Mouse (Mus musculus) forelimb bud, embryonic 11.5 days (tissue): ENCODE measurements around the gene Sike1.

Source experiments
- DNase-seq: peaks from one replicate; pipeline ENCODE4 v3.0.0-alpha.2; 2012; ENCODE audit warnings: low read depth, low spot score

Sike1 gene

DNA sequence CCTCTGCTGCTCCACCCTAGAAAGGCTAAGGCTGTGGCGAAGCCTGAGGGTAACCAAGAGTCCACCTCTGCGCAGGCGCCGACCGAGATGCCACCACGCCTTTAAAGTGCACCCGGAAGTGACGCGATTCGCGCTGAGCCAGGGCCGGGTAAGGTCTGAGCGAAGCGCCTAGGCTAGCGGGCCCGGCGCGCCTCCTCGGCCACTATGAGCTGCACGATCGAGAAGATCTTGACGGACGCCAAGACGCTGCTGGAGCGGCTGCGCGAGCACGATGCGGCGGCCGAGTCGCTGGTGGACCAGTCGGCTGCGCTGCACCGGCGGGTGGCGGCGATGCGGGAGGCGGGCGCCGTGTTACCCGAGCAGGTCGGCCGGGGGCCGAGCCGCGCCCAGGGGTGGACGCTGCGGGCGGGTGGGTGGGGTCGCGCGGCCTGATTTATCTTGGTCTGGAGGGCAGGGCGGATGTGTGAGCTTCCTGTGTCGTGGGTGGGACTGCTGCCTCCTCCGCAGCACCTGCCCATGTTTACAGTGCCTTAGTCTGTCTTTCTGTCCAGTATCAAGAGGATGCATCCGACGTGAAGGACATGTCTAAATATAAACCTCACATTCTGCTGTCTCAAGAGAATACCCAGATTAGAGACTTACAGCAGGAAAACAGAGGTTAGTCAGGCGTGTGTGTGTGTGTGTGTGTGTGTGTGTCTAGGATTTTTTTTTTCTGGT, at the start of gene Sike1:
Sike1 (plus strand) TSS at position 104 of the 717 bp plus-strand sequence.
- DNase-seq = peak; percentile 90

DNA sequence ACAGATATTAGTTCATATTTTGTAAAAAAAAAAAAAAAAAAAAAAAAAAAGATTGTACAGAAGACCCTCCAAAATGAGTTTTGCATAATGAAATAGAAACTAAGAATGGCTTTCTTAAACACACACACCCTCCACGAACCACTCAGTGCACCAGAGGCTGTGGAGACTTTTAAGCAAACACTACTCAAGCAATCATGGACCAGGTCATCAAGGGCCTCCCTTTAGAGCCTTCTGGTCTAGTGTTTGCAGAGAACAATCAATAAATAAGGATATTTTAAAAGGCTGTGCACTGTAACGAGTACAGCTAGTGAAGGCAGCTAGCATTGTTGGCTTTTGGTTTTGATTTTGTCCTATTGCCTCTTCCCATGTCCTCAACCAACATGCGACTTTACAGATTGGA, 49.2 kb upstream of the Sike1 start:
- DNase-seq = no peak

DNA sequence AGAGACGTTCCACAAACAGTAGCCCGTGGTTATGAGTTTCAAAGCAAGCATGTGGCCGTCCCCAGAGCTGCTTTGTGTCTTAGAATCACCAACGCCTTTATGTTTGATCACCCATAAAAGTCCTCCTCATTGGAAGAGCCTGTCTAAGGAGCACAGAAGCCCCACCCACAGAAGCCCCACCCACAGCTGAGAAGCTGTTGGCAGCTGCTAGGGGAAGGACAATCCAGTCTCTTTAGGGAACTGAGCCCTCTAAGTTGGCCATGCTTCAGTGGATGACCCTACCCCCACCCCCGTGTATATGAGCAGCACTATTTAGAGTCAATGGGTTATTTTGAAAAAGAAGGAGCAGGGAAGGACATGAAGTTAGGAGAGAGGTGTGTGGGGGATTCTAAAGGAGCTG, 48.6 kb upstream of the Sike1 start:
- DNase-seq = no peak

DNA sequence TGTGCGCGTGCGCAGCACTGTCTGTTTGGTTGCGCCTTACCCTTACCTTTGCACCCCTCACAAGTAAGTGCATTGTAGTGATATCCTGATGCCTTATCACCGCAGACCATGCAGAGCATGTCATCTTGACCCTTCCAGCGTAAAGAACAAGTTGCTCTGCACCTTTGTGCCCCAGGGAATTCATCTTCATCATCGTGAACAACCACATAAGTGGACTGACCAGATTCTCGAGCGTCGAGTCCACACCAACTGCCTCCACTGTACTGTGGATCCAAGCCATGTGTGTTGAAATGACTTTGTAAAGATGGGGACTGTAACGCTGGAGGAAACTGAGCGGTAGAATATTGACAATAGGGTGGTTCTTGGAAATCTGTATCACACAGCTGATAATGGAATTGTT, 41.0 kb upstream of the Sike1 start:
- DNase-seq = no peak

DNA sequence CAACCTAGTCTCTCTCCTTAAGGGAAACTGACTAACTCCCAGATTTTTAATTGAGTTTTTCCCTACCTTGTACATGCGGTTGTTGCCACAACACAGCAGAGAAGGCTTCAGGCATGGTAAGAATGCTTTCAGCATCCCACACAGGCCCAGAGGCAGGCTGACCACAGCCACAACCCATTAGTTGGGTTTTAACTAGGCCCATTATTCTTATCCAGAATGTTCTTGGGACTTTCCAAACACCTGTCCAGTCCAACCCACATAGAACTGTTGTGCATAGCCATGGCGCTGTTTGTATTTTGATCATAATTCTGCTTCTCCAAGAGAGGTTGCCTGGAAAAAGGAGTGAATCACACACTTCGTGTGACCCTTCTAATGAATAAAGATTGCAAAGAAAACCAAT, 40.4 kb upstream of the Sike1 start:
- DNase-seq = no peak

DNA sequence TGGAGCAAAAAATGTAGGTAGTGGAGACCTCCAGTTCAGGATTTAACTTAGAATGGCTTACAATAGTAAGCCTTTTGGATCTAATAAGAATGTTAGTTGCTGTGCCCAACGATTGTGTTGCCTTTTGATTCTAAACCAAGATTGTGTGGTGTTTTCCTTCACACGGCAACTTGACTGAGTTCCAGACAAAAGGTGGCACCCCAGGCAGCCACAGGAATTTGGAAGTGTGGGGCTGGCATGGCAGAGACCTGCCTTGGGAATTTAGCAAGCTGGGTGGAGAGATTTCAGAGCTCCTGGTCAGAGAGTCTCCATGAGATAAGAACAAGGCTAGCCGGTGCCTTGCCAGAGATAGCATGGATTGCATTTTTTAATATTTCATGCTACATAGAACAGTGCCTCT, 39.9 kb upstream of the Sike1 start:
- no peak for DNase-seq

DNA sequence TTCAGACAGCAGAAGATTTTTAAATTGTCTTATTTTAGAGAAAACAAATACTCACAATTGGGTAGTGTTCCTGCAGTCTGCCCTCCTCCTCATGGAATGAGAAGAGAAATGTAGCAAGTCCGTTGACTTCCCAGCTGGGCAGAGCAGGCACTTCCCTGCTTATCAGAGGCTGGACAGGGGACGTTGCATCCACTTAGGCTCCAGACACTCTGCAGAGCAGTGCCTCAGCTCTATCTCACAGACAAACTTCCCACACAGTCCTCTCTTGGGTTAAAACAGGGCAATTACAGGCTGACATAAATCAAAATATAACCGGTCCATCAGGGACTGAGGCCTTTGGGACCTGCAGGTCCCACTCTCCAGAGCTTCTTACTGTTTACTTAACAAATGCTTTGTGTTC, 31.5 kb upstream of the Sike1 start, which contains the start of gene Nr1h5:
Nr1h5 (minus strand) TSS at position 101 of the 400 bp plus-strand sequence.
- DNase-seq = no peak

DNA sequence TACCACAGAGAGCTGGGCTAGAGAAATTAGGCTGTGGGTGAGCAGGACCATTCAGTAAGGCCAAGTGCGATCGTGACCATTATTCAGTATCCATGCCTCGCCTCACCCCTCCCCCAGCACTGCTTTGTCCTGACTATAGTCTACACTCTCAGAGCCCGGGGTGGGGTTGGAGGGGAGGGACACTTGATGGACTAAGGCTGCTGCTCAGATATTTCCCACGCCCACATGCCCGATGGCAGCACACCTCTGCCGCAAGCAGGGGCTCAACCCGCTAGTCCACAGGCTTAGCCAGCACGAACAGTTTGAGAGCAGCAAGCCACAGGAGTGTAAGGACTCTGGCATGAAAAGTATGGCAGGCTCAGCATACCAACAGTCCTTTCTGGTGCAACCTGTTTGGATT, 25.4 kb upstream of the Sike1 start:
- no peak for DNase-seq

DNA sequence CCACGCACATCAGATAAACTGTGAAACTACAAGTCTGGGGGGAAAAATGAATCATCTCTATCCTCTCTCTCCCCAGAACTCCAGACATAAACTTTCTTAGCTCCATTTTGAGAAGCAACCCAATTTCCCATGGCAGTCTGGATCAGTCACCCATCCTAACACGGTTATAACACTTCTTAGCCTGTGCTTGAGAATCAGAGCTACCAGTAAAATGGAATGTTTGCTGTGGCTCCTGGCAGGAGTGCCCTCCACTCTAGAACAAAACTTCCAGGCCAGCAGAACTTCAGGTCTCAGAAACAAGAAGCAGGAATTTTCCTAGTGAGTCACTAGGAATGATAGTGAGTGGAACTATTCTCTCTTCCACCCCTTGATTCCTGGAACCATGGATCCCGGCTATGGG, 25.0 kb upstream of the Sike1 start:
- no peak for DNase-seq

DNA sequence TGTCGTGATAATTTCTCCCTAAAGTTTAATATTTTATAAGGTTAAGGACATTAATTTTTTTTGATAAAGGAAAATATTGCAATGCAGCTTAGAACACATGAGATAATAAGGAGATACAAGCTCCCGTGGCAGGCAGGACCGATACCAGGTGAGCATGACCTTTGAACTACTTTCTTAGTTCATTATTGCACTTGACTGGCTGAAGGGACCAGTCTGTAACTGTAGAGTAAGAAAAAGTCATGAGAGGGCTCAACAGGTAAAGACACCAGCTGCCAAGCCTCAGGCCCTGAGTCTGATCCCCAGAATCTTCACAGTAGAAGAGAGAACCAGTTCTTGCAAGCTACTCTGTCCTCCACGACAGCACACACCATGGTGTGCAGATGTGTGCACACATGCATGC, 18.6 kb upstream of the Sike1 start:
- no peak for DNase-seq

DNA sequence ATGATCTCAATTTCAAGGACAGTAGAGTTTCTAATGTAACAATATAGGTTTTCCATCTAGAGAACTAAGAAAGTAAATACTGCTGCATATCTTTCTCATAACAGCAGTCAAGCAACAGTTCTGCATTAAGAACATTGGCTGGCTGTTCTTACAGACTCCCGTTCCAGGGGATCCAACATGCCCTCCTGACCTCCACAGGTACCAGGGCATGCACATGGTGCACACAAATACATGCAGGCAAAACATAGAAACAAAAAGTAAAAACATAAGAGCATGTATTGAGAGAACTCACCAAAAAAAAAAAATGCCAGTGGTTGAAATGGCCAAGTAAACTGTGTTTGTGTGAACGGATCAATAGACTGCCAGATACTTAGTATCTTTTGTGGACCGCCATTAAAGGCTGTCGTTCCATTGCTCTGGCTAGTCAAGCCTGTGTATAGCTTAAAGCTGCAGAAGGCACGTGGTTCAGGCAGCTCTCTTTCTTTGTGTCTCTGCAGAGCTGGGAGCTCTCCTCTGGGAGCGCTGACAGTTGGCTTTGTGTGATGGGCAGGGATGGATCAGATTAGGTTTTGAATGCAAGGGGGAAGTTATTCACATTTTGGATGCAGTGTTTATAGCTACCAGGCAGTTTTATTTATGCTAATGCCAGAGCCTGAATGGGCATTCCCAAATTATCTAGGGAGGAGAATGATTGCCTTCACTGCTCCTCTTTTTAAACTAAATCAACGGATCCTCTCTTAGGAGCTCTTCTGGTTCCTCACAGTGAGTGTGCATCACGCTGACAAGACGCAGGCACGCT, 15.8 kb upstream of the Sike1 start:
- DNase-seq = no peak

DNA sequence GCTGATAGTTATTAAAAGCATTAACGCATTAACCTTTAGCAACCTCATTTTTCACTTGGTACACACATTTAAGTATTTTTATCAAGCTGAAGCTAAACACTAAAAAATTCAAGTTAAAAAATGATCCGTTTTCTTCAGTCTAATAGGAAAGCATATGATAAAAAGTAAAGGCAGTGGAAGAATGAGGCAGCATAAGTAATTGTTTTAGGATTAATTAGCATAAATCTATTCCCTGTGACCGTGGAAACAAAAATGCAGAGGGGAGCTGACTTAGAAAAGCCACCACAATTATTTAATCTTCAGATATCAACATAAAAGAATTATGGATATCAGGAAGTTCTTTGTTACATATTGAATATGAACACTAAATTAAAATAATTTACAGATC, 15.2 kb upstream of the Sike1 start:
- no peak for DNase-seq

DNA sequence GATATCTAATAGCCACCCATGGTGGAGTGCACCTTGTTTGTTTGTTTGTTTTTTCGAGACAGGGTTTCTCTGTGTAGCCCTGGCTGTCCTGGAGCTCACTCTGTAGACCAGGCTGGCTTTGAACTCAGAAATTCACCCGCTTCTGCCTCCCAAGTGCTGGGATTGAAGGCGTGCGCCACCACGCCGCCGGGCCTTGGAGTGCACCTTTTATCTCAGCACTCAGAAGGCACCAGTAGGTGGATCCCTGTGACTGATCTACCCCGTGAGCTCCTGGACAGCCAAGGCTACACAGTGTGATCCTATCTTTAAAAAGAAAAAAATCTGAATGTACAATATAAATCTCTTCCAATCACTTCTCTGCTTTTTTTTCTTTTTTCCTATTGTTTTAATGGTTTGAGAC, 4.5 kb upstream of the Sike1 start:
- no peak for DNase-seq

DNA sequence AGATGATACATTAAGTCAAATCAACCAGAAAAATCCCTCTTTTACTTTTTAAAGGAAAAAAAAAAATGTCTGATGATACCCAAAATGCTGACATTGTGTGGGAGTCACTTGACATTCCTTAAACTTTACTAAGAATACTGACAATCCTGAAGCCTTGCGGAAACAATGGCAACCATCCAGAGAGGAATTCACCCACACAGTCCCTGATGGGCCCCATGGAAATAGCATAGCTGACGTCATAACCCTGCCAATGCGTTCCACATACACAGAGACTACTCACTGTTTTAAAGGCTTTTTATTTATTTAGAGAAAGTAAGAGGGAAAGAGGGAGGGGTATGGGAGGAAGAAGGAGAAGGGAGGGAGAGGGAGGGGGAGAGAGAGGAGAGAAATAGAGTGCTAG, 2.6 kb upstream of the Sike1 start:
- DNase-seq = no peak

DNA sequence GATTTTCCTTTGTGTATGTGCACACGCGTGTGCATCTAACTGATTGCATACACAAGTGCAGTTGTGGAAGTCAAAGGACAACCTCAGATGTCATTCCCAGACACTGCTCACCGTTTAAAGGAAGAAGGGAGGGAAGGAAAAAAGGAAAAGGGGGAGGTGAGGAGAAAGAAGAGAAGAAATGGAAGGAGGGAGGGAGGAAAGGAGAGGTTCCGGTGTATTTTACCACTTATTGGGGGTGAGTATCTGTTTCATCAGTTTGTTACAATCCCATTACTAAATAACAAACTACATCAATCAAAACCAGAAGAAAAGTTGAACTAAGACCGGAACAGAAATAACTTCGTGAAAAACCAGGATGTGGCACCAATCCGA, 289 bp upstream of the Sike1 start:
- no peak for DNase-seq

DNA sequence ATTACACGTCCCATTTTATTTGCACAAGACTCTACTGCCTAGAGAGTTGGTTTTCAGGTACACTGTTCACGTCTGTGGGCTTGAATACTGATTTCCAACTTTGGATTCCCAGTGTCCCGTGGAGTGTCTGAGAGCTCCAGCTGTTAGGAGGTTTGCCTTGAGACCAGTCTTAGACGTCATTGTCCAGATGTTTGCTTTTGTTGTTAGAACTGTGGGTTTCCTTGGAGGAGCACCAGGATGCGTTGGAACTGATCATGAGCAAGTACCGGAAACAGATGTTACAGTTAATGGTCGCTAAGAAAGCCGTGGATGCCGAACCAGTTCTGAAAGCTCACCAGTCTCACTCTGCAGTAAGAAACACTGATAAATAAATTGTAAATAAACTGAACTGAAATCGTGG, 1.5 kb downstream of the Sike1 start:
- DNase-seq = no peak

DNA sequence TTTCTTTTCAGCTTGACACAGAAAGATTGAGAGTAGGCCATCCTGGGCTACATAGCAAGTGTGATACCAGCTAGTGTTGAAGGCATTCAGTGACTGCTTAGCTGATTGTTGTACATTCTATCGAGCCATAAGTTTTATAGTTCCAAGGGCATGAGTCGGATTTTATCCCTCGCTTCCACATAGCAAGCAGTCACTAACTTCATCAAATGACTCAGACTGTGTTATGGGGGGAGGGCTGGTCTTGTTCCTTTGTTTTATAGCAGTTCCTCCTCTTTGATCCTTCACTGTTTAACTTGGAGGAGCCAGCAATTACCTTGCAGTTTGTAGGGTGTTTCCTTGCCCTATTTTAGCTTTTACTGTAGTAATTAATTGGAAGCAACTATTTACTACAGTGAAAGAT, 2.1 kb downstream of the Sike1 start:
- peak; percentile 14 for DNase-seq

DNA sequence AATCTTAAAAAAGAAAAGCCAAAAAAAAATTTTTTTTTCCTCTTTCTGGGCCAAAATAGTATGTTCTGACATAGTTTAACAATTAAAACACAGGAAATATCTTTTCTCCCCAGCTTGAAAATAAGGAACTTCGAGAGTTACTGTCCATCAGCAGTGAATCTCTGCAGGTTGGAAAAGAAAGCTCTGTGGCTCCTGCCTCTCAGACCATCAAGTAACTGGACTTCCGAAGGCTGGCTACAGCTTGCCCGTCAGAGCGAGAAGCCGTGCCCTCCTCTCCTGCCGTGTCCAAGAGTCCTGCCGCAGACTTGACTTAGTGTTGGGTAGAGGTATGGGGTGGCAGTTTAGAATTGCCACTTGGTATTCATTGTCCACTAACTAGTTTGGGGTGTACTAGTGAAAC, 6.1 kb downstream of the Sike1 start:
- no peak for DNase-seq

DNA sequence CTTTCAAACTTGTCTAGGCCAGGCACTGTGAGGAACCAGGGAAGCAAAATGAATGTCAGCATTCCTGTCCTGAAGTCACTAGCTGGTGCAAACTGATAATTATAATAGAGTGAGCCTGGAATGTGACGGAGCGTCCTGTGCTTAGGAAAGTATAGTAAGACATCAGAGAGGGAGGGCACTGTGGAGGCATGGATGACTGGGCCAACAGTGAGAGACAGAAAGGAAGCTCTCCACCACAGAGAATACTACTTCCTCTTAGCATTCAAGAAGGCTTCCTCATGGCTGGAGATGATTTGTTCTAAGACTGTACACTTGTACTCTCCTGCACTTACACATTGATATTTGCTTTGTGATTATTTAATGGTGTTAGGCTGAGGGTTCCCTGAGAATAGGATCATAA, 21.8 kb downstream of the Sike1 start:
- DNase-seq = no peak

DNA sequence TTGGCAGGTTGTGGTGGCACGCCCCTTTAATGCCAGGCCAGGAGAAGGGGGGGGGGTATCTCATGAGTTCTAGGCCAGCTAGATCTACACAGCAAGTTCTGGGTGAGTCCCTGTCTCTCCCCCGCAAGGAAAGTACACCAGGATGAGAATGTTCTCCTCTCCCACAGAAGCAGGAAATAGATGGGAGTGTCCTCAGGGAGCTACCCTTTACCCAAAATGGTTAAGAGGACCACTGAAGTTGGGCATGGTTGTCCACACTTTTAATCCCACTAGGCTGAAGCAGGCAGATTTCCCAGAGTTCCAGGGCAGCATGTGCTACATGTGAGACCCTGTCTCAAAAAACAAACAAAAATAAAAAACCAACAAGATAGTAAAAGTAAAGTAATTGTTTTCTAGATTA, 24.0 kb downstream of the Sike1 start:
- DNase-seq = no peak

DNA sequence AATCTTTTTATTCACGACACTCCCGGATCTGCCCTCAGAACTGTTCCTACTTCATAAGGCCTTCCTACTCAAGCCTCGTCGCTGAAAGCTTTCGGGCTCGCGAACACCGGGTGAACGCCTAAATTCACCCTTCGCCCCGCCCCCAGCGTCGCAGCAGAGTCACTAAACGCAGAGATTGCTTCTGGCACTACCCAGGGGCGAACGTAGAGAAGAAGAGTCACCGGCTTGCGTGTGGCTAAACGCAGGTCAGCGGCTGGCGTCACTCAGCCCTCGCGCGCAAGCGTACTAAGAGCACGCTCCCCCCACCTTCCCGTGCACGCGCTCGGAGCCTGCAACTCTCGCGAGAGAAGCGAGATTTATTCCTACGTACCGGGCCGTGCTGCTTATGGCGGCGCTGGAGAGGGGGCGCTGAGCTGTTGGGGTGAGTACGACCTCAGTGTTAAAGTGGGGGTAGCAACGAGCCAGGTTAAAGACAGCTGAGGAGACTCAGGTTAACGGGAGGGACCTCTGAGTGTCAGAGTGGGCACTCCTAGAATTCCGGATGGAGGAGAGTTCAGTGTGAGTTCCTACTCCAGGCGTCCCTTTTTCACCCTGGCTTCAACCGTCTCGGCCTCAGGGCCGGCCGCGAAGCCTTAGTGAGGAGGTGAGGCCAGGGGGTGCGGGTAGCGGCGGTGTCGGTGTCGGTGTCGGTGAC, 24.9 kb downstream of the Sike1 start, which contains the start of gene Csde1:
Csde1 (plus strand) TSS at position 178 of the 694 bp plus-strand sequence.
- DNase-seq = peak; percentile 97

DNA sequence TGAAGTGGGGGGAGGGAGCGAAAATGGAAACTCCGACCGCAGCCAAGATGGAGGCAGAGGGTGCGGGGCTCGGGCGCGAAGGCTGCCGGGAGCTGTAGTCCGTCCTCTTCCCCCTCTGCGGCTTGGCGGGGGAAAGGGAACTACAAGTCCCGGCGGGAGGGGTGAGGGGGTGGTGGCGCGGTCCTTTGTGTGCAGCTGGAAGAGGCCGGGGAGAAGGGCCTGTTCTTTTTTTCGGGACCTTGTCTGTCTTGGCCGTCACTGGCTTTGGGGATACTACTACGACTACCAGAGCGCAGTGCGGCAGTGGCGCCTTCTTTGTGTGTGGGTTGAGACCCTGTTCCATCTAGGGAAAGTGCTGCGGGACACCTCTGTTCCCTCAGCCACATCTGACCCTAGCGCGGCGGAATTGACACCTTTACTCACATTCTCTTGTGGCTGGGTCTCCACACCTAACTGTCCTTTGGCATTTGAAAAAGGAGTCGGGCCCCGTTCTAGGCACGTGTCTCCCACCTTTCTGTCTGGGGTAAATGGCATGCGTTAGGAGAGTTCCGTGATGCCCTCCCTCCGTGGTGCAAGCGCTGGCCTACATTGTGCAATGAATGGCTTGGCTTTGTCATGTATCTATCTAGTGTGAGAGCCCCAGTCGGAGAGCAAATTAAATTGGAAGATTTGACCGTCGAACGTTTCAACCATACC, 25.6 kb downstream of the Sike1 start:
- peak; percentile 92 for DNase-seq
